Comparison of ENCODE assay signal across 11 mouse cellular contexts in genomic region chr4:124477359-124477868, GRCm38 (mm10).
A peak's percentile ranks its signal among the peaks of the same experiment; 100 is the strongest.
DNase-seq lines count a peak whose midpoint lies in the region; ATAC-seq and TF ChIP-seq lines count a peak whose summit lies in the region.
"Had no signal": no experiment of that assay in that cellular context is flagged by ENCODE, and none has a peak within 500 bp of the region (broad histone marks: within the 10 kb centered on the region; RNA-seq: fewer than 3 reads in every experiment).

No protein-coding gene starts in this region.

- no peaks in the 10 kb centered on the region for H3K4me1 ChIP-seq in kidney, adult 2 months (ENCODE audit: control insufficient read depth, insufficient read depth, low read length)
- H3K4me1 ChIP-seq in forebrain, embryonic 14.5 days (ENCODE audit: control insufficient read depth, insufficient read depth, low read length): peaks cover 11% of the 10 kb centered on the region
- peaks cover 11% of the 10 kb centered on the region for H3K4me1 ChIP-seq in limb, embryonic 13.5 days
- peaks cover 13% of the 10 kb centered on the region for H3K4me1 ChIP-seq in neural tube, embryonic 15.5 days

- TF ChIP-seq CTCF in kidney, adult 2 months (conservative IDR thresholded peaks at IDR 0.05; ENCODE audit: insufficient read depth, insufficient read length, low read depth, low read length): no peak

- no peak for TF ChIP-seq POLR2A in kidney, adult 2 months (IDR thresholded peaks at IDR 0.05; ENCODE audit: low read depth, low read length)

- H3K4me2 ChIP-seq in forebrain, embryonic 14.5 days (ENCODE audit: low read length): peak overlapping the region; percentile 45
- H3K4me2 ChIP-seq in limb, embryonic 13.5 days (replicated peaks): peak overlapping the region; percentile 47
- H3K4me2 ChIP-seq in neural tube, embryonic 15.5 days: peak overlapping the region; percentile 46

- H3K9ac ChIP-seq in forebrain, embryonic 14.5 days (ENCODE audit: low read length): peak overlapping the region; percentile 43
- no peak overlapping the region for H3K9ac ChIP-seq in limb, embryonic 13.5 days
- no peak overlapping the region for H3K9ac ChIP-seq in neural tube, embryonic 15.5 days (replicated peaks)

- no peak overlapping the region for H3K4me3 ChIP-seq in kidney, adult 2 months (ENCODE audit: insufficient read depth, low read depth, low read length)
- H3K4me3 ChIP-seq in forebrain, embryonic 14.5 days (ENCODE audit: low read depth, low read length): no peak overlapping the region
- H3K4me3 ChIP-seq in limb, embryonic 13.5 days: peak overlapping the region; percentile 17; the same call in 1 of the 2 replicates
- peak overlapping the region; percentile 9; the same call in 1 of the 2 replicates for H3K4me3 ChIP-seq in neural tube, embryonic 15.5 days (replicated peaks)

- no peaks in the 10 kb centered on the region for H3K27me3 ChIP-seq in kidney, adult 2 months (replicated peaks; ENCODE audit: control insufficient read depth, insufficient read depth, low read length)
- peaks cover 10% of the 10 kb centered on the region for H3K27me3 ChIP-seq in forebrain, embryonic 14.5 days (replicated peaks; ENCODE audit: control insufficient read depth, insufficient read depth, low read length)
- peaks cover 88% of the 10 kb centered on the region for H3K27me3 ChIP-seq in limb, embryonic 13.5 days
- peaks cover 85% of the 10 kb centered on the region for H3K27me3 ChIP-seq in neural tube, embryonic 15.5 days (replicated peaks)

- no peaks in the 10 kb centered on the region for H3K36me3 ChIP-seq in kidney, adult 2 months (ENCODE audit: control insufficient read depth, insufficient read depth, low read length)
- H3K36me3 ChIP-seq in forebrain, embryonic 14.5 days (ENCODE audit: control insufficient read depth, insufficient read depth, low read length): no peaks in the 10 kb centered on the region
- no peaks in the 10 kb centered on the region for H3K36me3 ChIP-seq in limb, embryonic 13.5 days
- H3K36me3 ChIP-seq in neural tube, embryonic 15.5 days: no peaks in the 10 kb centered on the region

- ATAC-seq in forebrain, embryonic 14.5 days: peak; percentile 81
- no peak for ATAC-seq in limb, embryonic 13.5 days (ENCODE audit: low FRiP score, low read depth)
- ATAC-seq in neural tube, embryonic 15.5 days (ENCODE audit: low FRiP score): peak; percentile 53

- WGBS in kidney, adult 2 months: 8% methylated on average over 14 of the region's 14 CpGs
- 11% methylated on average over 14 of the region's 14 CpGs for WGBS in forebrain, embryonic 14.5 days
- 14% methylated on average over 14 of the region's 14 CpGs for WGBS in limb, embryonic 13.5 days
- 12% methylated on average over 14 of the region's 14 CpGs for WGBS in neural tube, embryonic 15.5 days

- DNase-seq in kidney, postnatal 4 days: peak; percentile 7 to 33
- no peak for DNase-seq in kidney, adult 2 months
- DNase-seq in forebrain, embryonic 14.5 days (ENCODE audit: low spot score): peak; percentile 72
- DNase-seq in layer of hippocampus, adult 9-11 months: no peak
- no peak for DNase-seq in adrenal gland, postnatal 25 days
- DNase-seq in left cerebral cortex, adult 8-10 months (ENCODE audit: low spot score in 2 of 2): no peak
- DNase-seq: cerebellum, adult 11 months; gastrocnemius, postnatal 25 days had no signal

- H3K9me3 ChIP-seq in forebrain, embryonic 14.5 days (replicated peaks; ENCODE audit: control insufficient read depth, low read length): no peaks in the 10 kb centered on the region
- no peaks in the 10 kb centered on the region for H3K9me3 ChIP-seq in limb, embryonic 13.5 days
- no peaks in the 10 kb centered on the region for H3K9me3 ChIP-seq in neural tube, embryonic 15.5 days (replicated peaks)

- no peak overlapping the region for H3K27ac ChIP-seq in kidney, adult 2 months (ENCODE audit: insufficient read depth, low read depth, low read length)
- peak overlapping the region; percentile 45; the same call in 1 of the 2 replicates for H3K27ac ChIP-seq in forebrain, embryonic 14.5 days (ENCODE audit: low read depth, low read length)
- no peak overlapping the region for H3K27ac ChIP-seq in limb, embryonic 13.5 days
- H3K27ac ChIP-seq in neural tube, embryonic 15.5 days (replicated peaks): no peak overlapping the region
- H3K27ac ChIP-seq: macrophage had no signal

Comparison
In these comparisons a context has a peak if more than half of its experiments do, and no peak if none do; other contexts are left out.
1. DNase-seq: peak in kidney, postnatal 4 days (2 of 2) and forebrain, embryonic 14.5 days (single experiment); none in kidney, adult 2 months (single experiment), layer of hippocampus, adult 9-11 months (single experiment), adrenal gland, postnatal 25 days (single experiment) and left cerebral cortex, adult 8-10 months (0 of 2).
2. H3K4me3 ChIP-seq: peak in limb, embryonic 13.5 days (single experiment) and neural tube, embryonic 15.5 days (single experiment); none in kidney, adult 2 months (single experiment) and forebrain, embryonic 14.5 days (single experiment).
3. Peak in every context shown above with its lines, with median percentiles within 50 percentile points of each other: H3K4me2 ChIP-seq.